Mouse (Mus musculus): ENCODE data around the gene Adh5.

Adh5 gene

DNA sequence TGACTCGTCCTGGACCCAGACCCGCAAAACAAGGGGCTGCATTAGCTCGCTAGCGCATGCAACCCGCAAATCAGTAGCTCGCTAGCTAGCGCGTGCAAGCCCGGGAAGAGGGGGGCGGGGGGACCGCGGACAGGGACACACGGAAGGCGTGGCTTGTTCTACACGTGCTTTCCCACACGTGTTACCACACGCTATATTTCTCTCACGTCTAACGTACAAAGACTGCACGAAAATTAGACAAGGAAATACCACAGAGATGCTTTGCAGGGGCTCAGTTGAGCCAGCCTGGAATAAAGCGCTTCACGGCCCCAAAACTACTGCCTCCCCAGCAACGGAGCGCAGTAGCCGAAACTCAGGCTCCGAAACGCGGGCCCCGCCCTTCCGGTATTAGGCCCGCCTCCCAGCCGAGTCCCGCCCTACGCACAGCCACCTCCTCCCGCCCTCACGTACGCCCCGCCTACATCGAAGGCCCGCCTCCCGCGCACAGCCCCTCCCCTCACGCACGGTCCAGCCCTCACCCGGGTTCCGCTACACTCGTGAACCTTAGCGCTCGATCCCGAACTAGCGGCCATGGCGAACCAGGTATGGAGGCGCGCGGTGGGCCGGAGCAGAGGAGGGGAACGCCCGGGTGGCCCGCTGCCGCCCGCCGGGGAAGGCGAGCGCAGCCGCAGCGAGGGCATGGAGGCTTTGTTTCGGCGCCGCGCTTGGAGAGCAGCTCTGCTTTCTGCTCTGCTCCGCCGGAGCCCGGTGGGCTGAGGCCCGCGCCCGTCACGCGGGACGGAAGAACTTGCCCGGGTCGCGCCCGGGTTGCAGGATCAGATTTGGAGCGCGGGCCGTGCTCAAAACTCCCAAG lies at the start of gene Adh5:
Gene Adh5, plus strand, starts transcription at position 482 of the 853 bp plus-strand sequence.
- DNase-seq (ENCODE audit: low read depth, low spot score), result peak; percentile 98

DNA sequence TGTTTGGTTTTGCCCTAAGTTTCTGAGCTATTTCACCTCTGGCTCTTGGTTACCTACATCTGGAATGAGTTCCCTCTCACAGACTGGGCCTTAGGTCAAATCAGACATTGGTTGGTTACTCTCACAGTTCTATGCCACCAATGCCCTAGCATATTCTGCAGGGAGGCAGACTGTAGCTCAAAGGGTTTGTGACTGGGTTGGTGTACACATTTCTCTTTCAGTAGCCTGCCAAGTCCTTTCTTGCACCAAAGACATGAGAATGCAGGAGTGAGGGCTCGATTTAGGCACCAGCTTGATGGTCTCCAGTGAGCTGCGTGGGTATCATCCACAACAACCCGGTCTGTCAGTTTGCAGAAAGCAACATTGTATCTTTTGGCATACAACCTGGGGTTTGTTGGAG lies 38.0 kb upstream of the Adh5 start:
- no peak for DNase-seq (ENCODE audit: low read depth, low spot score)

DNA sequence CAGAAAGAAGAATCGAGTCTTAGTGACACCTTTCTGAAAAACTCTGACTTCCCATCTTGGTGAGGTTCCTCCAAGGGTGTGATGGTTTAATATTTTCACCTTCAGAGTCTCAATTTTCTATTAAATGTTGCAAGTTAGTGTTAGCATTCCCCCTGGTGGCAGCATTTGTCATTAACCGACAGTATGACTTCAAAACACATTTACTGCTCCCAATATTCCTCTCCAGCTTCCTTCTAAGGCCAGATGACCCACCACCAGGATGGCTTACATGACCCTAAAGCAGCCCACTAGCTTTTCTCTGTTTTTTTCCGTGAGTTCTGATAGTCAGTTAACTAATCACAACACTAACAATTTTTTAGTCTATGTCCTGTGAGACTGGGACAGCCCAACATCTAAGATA lies 37.6 kb upstream of the Adh5 start:
- peak; percentile 62 for DNase-seq (ENCODE audit: low read depth, low spot score)

DNA sequence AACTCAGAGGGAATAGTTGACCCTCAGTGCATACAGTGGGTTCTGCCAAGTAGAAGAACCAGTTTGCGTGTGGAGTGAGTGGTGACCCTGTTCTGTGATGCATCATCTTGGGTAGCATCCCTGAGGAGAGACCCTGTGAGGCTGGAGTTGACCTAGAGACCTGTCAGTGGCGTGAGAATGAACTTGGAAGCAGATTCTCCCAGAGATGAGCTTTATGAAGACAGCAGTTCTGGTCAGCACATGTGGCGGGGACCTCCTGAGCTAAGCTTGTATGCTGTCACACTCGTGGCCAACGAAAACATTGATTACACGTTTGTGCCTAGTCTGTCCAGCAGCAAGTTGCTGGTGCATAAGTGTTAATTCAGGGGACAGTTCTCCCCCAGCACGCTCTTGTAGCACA lies 37.1 kb upstream of the Adh5 start:
- no peak for DNase-seq (ENCODE audit: low read depth, low spot score)

DNA sequence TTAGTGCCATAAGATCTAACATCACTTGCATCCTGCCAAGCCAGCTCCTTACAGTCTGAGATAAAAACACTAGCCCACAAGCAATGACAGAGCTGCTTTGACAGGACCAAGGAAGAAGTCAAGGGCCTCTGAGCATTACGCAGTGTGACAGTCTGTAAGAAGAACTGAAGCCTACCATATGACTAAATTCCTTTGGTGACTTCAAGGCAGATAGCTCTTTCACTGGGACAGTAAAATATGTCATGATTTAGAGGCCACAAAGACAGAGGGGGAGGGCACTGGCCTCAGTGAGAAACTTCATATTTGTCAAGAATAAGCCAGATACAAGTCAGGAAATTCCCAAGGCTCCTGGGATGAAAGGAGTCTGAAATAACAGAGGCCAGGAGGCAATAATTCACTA lies 35.0 kb upstream of the Adh5 start:
- no peak for DNase-seq (ENCODE audit: low read depth, low spot score)

DNA sequence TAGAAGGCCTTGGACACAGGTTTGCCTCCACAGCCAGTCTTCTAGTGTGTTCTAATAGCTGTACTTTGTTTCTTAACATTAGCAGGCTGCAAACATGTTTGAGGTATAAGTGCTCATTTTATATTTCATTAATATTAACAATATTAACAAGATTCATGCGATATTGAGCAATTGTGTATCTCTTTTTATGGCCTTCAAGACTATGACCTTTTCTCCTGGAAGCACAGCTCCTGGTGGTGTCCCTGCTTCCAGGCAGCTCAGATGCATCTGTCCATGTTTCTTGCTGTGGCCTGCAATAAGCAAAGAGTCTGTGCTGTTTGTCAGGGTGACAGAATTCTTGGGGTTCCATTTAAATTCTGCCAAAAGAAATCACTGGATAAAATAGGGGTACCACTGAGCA lies 33.3 kb upstream of the Adh5 start:
- no peak for DNase-seq (ENCODE audit: low read depth, low spot score)

- DNase-seq (ENCODE audit: low read depth, low spot score), result no peak
These were observed 32.7 kb upstream of the Adh5 start for GRCm38 (mm10) chr3:138410211-138410610.

DNA sequence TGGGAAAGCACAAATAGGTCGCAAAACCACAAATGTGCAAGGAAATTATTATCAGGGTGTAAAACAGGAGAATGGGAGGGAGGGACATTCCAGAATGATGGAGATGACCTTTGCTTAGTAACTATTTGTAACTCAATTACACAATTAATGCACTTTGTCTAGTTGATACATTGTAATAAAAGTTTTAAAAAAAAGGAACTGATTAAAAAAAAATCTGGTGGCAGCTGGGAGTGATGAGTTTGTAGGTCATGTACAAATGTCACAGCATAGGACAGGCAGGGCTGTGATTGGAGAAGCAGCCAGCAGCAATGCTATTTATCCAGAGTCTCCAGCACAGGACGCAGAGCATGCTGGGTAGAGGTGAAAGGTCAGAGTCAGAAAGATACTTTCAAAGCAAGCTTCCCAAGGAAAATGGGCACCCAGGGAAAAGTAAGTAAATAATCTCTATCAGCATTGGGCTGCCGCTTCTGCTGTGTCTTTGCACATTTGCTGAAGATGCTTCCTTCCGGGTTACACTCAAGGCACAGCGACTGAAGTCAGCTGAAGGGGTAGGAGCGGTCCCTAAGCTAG lies 27.7 kb upstream of the Adh5 start, which contains the start of gene Adh4:
Gene Adh4, plus strand, starts transcription at position 346 of the 570 bp plus-strand sequence.
- DNase-seq (ENCODE audit: low read depth, low spot score), result no peak

GRCm38 (mm10) chr3:138419369-138419768 lies 23.5 kb upstream of the Adh5 start:
- no peak for DNase-seq (ENCODE audit: low read depth, low spot score)

- DNase-seq (ENCODE audit: low read depth, low spot score), result no peak
These were observed 22.5 kb upstream of the Adh5 start for GRCm38 (mm10) chr3:138420385-138420784.

DNA sequence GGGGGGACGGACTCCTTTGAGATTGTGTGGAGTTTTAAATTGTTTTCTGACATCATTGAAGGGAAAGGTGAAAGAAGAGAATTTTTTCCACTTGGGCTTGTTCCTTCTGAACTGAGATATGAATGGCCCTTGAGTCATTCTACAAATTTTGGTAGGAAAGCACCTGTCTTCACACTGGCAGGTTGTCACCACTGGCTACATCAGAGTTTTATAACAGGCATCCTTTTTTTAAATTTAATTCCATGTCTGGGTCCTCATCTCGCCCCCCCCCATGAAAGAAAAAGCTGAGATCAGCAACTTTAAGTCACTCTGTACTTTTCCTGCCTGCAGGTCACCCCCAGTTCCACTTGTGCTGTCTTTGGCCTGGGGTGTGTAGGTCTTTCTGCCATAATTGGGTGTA lies 19.2 kb upstream of the Adh5 start:
- no peak for DNase-seq (ENCODE audit: low read depth, low spot score)

DNA sequence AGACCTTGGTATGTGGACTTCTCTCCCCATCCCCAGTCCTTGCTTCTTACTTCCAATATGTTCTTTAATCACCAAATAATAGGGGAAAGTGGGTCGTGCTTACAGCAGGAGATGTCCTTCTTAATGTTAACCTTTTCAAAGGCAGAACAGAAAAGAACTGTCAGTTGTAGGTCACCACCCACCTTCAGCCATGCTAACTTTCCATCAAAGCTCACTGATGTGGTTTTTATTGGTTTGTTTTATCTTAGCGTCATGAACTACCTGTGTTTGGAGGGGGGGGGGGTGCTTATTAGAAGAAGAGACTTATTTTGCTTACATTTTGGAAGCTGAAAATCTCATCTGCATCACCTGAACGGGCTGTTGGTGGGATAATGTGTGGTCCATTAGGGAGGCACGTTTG lies 18.6 kb upstream of the Adh5 start:
- no peak for DNase-seq (ENCODE audit: low read depth, low spot score)

- DNase-seq (ENCODE audit: low read depth, low spot score), result no peak
These were observed 12.4 kb upstream of the Adh5 start for GRCm38 (mm10) chr3:138430360-138430976.

- peak; percentile 51 for DNase-seq (ENCODE audit: low read depth, low spot score)
These were observed 11.1 kb upstream of the Adh5 start for GRCm38 (mm10) chr3:138431835-138432234.

GRCm38 (mm10) chr3:138438716-138439115 lies 4.2 kb upstream of the Adh5 start:
- no peak for DNase-seq (ENCODE audit: low read depth, low spot score)

DNA sequence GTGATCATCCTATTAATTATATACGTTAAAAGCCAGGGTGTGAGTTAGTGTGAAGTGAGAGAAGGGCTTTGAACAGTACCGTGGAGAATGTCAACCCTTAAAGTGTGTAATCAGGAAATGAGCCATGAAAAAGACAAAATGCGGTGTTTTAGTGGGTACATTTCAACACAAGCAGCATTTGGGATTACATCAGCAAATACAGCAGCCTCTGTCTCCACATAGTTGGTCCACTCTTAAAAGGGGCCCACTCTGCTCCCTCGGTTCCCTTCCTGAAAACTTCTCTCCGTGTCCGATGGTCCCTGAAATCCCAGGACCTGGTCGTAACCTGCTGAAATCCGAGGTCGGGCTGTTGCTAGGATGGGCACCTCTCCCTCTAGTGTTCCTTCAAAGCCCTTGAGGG lies 690 bp upstream of the Adh5 start:
- no peak for DNase-seq (ENCODE audit: low read depth, low spot score)

DNA sequence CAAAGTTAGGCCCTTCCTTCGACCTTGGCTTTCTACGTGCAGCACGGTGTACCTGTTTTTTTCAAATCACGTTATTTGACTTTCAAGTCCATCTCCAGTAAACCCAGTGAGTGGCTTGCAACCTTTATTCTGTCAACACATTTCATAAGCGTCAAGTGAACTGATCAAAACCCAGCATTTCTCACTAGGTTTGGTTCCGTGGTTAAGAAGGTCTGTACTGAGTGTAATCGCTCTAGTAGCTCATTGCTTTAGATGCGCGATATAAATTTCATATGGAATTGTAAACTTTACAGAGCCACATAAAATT lies 525 bp downstream of the Adh5 start:
- no peak for DNase-seq (ENCODE audit: low read depth, low spot score)

DNA sequence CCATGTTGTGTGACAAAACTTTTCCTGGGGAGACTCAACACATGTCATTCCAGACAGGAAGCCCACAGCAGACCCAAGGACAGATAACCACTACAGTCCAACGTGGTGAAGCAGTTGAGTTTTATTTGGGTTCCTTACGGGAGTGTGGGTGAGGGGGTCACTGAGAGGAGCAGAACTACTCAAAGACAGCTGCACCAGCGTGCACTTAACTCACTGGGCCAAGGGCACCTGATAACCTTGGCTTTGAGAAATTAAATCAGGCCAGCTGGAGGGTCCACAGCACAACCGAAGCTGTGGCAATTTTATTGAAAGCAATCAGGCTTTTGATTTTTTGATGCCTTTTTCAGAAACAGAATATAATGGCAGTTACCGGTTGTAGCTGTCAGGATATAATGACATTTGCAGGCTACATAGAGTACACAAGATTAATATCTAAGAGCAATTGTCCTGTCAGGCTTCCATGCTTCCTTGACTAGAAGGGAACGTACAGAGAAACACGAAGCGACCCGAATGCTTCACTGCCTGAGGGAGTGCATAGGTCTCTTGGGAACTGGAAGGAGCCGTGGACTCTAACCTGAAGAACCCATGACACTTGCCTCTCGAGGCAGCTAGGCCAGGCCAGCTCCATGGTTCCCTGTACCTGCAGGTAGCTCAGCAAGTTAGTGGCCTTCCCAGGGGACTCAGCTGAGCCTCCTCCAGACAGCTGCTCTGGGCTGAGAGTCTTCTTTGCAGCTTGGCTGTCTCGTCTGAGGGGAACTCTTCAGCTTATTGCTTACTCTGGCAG lies 5.4 kb downstream of the Adh5 start:
- DNase-seq (ENCODE audit: low read depth, low spot score), result no peak

DNA sequence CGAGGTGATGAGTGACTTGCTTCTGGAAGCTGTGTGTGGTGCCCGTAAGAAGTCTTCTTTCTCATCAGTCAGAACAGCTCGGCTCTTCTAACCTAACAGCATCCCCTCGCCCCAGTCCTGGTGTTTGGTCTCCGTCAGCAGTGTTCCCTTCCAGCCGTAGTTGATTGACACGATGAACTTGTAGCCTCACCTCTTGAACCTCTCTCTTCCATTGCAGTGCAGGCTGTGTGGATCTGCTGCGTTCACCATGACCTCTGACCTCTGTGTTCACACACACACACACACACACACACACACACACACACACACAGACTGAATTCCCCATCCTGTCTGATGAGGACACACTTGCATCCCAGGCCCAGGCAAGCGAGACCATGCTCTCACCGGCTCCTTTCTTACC lies 9.3 kb downstream of the Adh5 start:
- DNase-seq (ENCODE audit: low read depth, low spot score), result no peak

DNA sequence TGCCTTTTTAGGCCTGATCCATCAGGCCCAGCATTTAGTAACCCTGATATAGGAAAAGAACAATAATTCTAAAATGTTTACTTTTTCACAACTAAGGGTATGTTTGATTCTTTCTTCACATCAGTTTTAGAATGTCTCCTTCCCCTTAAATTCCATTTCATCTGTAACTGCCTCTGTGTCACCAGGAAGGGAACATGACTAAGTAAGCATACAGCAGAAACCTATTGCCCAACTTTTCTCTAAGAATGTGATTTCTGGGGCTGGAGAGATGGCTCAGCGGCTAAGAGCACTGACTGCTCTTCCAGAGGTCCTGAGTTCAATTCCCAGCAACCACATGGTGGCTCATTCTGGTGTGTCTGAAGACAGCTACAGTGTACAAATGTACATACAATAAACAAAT lies 11.3 kb downstream of the Adh5 start:
- no peak for DNase-seq (ENCODE audit: low read depth, low spot score)

- no peak for DNase-seq (ENCODE audit: low read depth, low spot score)
These were observed 12.0 kb downstream of the Adh5 start for GRCm38 (mm10) chr3:138454711-138455435.

- DNase-seq (ENCODE audit: low read depth, low spot score), result peak; percentile 28
These were observed 15.5 kb downstream of the Adh5 start for GRCm38 (mm10) chr3:138458441-138458840.
